Mouse (Mus musculus) T-helper 1 cell (primary cell): ENCODE measurements around the gene Polrmt.

Experiments
- in situ Hi-C: fragments of 300-600 bp; cut with MboI, MseI; formaldehyde crosslinking; loops from one replicate; pipeline ENCODE4 v1.15.1; 2025; ENCODE audit warnings: high pct_unique_total_duplicates

Polrmt gene

DNA sequence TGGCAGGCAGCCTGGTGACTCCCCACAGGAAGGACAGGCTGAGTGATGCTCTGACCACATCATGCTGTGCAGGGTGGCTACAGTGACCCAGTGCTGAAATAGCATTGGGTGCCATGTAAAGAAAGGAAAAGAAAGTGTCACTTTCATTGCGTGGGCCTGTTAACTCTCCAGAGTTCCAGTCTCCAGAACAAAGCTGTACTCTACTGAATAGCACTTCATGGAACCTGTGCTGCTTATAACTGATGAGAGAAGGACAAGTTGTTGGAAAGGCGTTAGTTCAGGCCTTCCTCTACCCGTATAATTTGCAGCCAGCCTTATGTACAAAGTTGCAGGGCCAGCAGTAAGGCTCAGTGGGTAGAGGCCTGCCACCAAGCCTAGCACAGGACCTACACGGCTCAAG is 57.7 kb downstream of the Polrmt start, which contains the start of gene Gzmm:
Gzmm (plus strand) TSS at position 301 of the 400 bp plus-strand sequence.
- in situ Hi-C loops: no loop called here

DNA sequence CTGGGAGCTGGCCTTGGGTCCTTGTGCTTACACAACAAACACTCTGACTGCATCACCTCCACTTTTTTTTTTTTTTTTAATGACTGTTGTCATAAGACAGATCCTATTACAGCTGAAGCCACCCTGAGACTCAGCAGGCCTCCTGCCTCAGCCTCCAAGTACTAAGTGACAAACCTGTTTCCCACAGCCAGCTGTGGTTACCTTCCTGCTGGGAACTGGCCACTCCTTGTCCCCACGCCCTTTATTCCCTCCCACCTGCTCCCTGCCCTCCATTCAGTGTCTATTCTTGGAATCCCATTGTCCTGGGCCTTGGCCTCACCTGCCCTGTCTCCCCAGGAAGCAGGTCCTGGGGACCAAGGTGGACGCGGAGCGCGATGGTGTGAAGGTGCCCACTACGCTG is 58.9 kb downstream of the Polrmt start:
- in situ Hi-C loops: no loop called here

DNA sequence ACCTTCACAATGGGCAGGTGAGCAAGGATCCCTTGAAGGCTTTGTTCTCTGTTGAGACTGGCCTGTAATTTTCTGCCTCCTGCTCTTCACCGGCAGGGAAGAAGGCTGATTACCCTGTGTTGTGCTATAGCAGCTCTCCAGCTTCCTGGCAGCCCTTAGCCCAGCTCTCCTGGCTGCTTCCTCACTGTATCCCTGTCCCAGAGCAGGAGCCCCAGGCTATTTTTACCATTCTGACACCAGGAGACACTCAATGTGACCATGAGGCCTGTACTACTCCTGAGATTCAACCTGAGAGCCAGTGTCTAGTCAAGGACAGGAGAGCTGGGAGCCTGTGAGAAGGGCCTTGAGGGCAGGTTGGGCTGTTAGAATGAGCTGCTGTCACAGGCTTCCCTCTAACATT is 59.7 kb downstream of the Polrmt start:
- in situ Hi-C loops: no loop called here

DNA sequence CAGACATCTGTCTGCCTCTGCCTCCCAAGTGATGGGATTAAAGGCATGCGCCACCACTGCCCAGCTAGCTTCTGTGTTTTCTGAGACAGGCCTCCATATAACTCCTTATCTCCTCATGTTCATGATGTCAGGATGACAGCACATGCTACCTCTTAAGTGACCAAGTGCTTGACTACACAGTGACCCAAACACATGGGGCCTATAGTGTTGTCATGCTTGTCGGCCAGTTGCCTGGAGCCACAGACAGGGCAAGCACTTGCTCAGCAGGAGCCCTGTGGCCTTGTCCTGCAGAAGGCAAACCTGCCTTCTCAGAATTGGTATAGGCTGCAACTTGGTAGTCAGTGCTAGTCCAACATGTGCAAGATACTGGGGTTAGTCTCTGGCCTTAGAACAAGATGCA is 60.2 kb downstream of the Polrmt start:
- in situ Hi-C loops: no loop called here
